Comparison of ENCODE assay signal across 8 mouse cellular contexts in the genomic region with DNA sequence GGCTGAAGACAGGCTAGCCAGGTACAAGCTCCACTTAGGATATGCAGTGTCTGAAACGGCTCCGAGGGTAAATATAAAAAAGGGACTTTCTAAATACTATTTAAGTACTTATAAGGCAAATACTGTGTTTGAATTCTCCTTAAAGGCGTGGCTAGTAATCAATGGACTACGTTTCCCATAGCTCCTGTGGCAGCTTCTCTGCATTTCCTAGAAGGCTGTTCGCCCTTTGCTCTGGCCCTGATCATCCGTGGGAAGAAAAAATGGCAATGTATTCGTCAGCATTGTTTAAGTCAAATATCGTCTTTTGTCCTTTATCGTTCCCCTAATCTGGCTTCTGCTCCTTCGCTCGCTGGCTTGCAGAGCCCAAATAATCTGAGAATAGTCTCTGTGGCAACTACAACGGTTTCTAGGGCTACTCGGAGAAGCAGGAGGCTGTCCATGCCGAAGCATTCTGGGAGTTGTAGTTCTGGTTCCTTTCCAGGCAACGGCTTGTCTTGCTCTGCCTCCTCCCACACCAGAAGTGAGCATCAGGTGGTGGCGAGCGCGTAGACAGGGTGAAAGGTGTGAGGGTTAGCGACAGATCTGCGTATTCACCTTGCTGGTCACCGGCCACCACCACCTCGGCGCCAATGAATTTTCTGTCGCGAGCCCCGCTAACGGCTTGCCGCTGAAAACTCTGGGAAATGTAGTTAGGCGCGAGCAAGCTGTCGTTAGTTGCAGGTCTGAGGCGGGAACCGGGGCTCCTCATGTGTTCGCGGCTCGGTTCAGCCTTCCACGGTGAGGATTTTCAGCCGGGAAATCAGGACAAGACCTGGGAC. TPM values are rescaled to one million over a fixed set of nuclear protein-coding genes. Genes with fewer than 3 reads are reported as not detected.
DNase-seq lines count a peak whose midpoint lies in the region; ATAC-seq and TF ChIP-seq lines count a peak whose summit lies in the region.

No protein-coding gene starts in this region.

- WGBS in embryonic facial prominence, embryonic 15.5 days: 3% methylated on average over 38 of the region's 38 CpGs
- WGBS in heart, embryonic 10.5 days: 4% methylated on average over 38 of the region's 38 CpGs
- WGBS in kidney, embryonic 14.5 days: 3% methylated on average over 38 of the region's 38 CpGs
- 3% methylated on average over 38 of the region's 38 CpGs for WGBS in limb, embryonic 14.5 days
- 3% methylated on average over 38 of the region's 38 CpGs for WGBS in midbrain, embryonic 16.5 days

- H3K27ac ChIP-seq in bone marrow macrophage, adult 2 months (ENCODE audit: insufficient read depth, low read depth, low read length): no peak overlapping the region; the same call in 1 of the 2 replicates
- peak overlapping the region; percentile 66; the same call in 1 of the 2 replicates for H3K27ac ChIP-seq in embryonic facial prominence, embryonic 15.5 days (replicated peaks)
- H3K27ac ChIP-seq in heart, embryonic 10.5 days: peak overlapping the region; percentile 86
- no peak overlapping the region for H3K27ac ChIP-seq in kidney, embryonic 14.5 days (ENCODE audit: low read depth, low read length)
- no peak overlapping the region; the same call in 1 of the 2 replicates for H3K27ac ChIP-seq in limb, embryonic 14.5 days (replicated peaks; ENCODE audit: low read depth, low read length)
- peak overlapping the region; percentile 84 for H3K27ac ChIP-seq in midbrain, embryonic 16.5 days (ENCODE audit: low read length)

- DNase-seq in B cell, adult 2 months: peak; percentile 72 to 76
- peak; percentile 94 for DNase-seq in heart, embryonic 10.5 days (ENCODE audit: low spot score)
- DNase-seq in limb, embryonic 14.5 days (ENCODE audit: low spot score): peak; percentile 92
- DNase-seq in spleen, postnatal 10 days (ENCODE audit: low spot score in 2 of 2): peak; percentile 71 to 77

- TF ChIP-seq POLR2A in bone marrow macrophage, adult 2 months (IDR thresholded peaks at IDR 0.05; ENCODE audit: borderline replicate concordance, low read depth, low read length): no peak
- no peak for TF ChIP-seq POLR2A in limb, embryonic 14.5 days (IDR thresholded peaks at IDR 0.05; ENCODE audit: borderline replicate concordance, extremely low read depth, insufficient read depth, insufficient read length)

- no peak for TF ChIP-seq CTCF in bone marrow macrophage, adult 2 months (IDR thresholded peaks at IDR 0.05; ENCODE audit: low read depth, low read length)

- H3K4me3 ChIP-seq in bone marrow macrophage, adult 2 months (ENCODE audit: insufficient read depth, low read length): peak overlapping the region; percentile 77
- H3K4me3 ChIP-seq in embryonic facial prominence, embryonic 15.5 days (replicated peaks): peak overlapping the region; percentile 70
- peak overlapping the region; percentile 69 for H3K4me3 ChIP-seq in heart, embryonic 10.5 days
- peak overlapping the region; percentile 54 for H3K4me3 ChIP-seq in kidney, embryonic 14.5 days (ENCODE audit: low read length)
- peak overlapping the region; percentile 54 for H3K4me3 ChIP-seq in limb, embryonic 14.5 days (replicated peaks; ENCODE audit: low read length)
- peak overlapping the region; percentile 58 for H3K4me3 ChIP-seq in midbrain, embryonic 16.5 days (ENCODE audit: low read depth, low read length)

- H3K4me1 ChIP-seq in bone marrow macrophage, adult 2 months (ENCODE audit: control insufficient read depth, insufficient read depth, low read length): no peaks in the 10 kb centered on the region
- peaks cover 5% of the 10 kb centered on the region for H3K4me1 ChIP-seq in embryonic facial prominence, embryonic 15.5 days
- peaks cover 9% of the 10 kb centered on the region for H3K4me1 ChIP-seq in heart, embryonic 10.5 days
- no peaks in the 10 kb centered on the region for H3K4me1 ChIP-seq in kidney, embryonic 14.5 days (ENCODE audit: control insufficient read depth, insufficient read depth, low read length)
- no peaks in the 10 kb centered on the region for H3K4me1 ChIP-seq in limb, embryonic 14.5 days (ENCODE audit: control insufficient read depth, insufficient read depth, low read length)
- peaks cover 6% of the 10 kb centered on the region; the same call in 1 of the 2 replicates for H3K4me1 ChIP-seq in midbrain, embryonic 16.5 days (ENCODE audit: control insufficient read depth, insufficient read depth, low read length)

- peak overlapping the region; percentile 71 for H3K4me2 ChIP-seq in embryonic facial prominence, embryonic 15.5 days (replicated peaks)
- H3K4me2 ChIP-seq in kidney, embryonic 14.5 days (replicated peaks; ENCODE audit: low read depth, low read length): peak overlapping the region; percentile 93
- H3K4me2 ChIP-seq in limb, embryonic 14.5 days (replicated peaks; ENCODE audit: low read depth, low read length, severe bottlenecking): peak overlapping the region; percentile 91
- H3K4me2 ChIP-seq in midbrain, embryonic 16.5 days (ENCODE audit: low read length): peak overlapping the region; percentile 66

- ATAC-seq in embryonic facial prominence, embryonic 15.5 days (ENCODE audit: insufficient number of reproducible peaks, low FRiP score, low TSS enrichment, low read depth): peak; percentile 74
- peak; percentile 89 for ATAC-seq in kidney, embryonic 14.5 days (ENCODE audit: low FRiP score, low TSS enrichment)
- ATAC-seq in limb, embryonic 14.5 days (ENCODE audit: low FRiP score, low read depth): peak; percentile 88
- peak; percentile 92 for ATAC-seq in midbrain, embryonic 16.5 days

- peak overlapping the region; percentile 53 for H3K9ac ChIP-seq in embryonic facial prominence, embryonic 15.5 days
- peak overlapping the region; percentile 70 for H3K9ac ChIP-seq in kidney, embryonic 14.5 days (ENCODE audit: low read depth, low read length)
- H3K9ac ChIP-seq in limb, embryonic 14.5 days (ENCODE audit: low read depth, low read length, severe bottlenecking): peak overlapping the region; percentile 73
- peak overlapping the region; percentile 67 for H3K9ac ChIP-seq in midbrain, embryonic 16.5 days (ENCODE audit: low read depth, low read length)

- H3K9me3 ChIP-seq in embryonic facial prominence, embryonic 15.5 days (replicated peaks): no peaks in the 10 kb centered on the region
- no peaks in the 10 kb centered on the region for H3K9me3 ChIP-seq in heart, embryonic 10.5 days
- H3K9me3 ChIP-seq in kidney, embryonic 14.5 days (ENCODE audit: control insufficient read depth, low read length): no peaks in the 10 kb centered on the region
- H3K9me3 ChIP-seq in limb, embryonic 14.5 days (ENCODE audit: control insufficient read depth, low read length): no peaks in the 10 kb centered on the region
- no peaks in the 10 kb centered on the region for H3K9me3 ChIP-seq in midbrain, embryonic 16.5 days (replicated peaks; ENCODE audit: control insufficient read depth, low read length, poor library complexity, severe bottlenecking)

- no peaks in the 10 kb centered on the region for H3K27me3 ChIP-seq in embryonic facial prominence, embryonic 15.5 days
- no peaks in the 10 kb centered on the region for H3K27me3 ChIP-seq in heart, embryonic 10.5 days (ENCODE audit: insufficient read depth, poor library complexity, severe bottlenecking)
- H3K27me3 ChIP-seq in kidney, embryonic 14.5 days (ENCODE audit: control insufficient read depth, insufficient read depth, low read length): no peaks in the 10 kb centered on the region
- H3K27me3 ChIP-seq in limb, embryonic 14.5 days (ENCODE audit: control insufficient read depth, insufficient read depth, low read length): no peaks in the 10 kb centered on the region
- no peaks in the 10 kb centered on the region for H3K27me3 ChIP-seq in midbrain, embryonic 16.5 days (ENCODE audit: control insufficient read depth, insufficient read depth, low read depth, low read length)

- 0 out of 2 replicates have a peak, but pooled peaks cover 1% of the 10 kb centered on the region for H3K36me3 ChIP-seq in embryonic facial prominence, embryonic 15.5 days
- H3K36me3 ChIP-seq in heart, embryonic 10.5 days: peaks cover under 1% of the 10 kb centered on the region; the same call in 1 of the 2 replicates
- H3K36me3 ChIP-seq in kidney, embryonic 14.5 days (ENCODE audit: control insufficient read depth, insufficient read depth, low read length): no peaks in the 10 kb centered on the region
- no peaks in the 10 kb centered on the region for H3K36me3 ChIP-seq in limb, embryonic 14.5 days (ENCODE audit: control insufficient read depth, insufficient read depth, low read length)
- H3K36me3 ChIP-seq in midbrain, embryonic 16.5 days (ENCODE audit: control insufficient read depth, insufficient read depth, low read length): no peaks in the 10 kb centered on the region

RNA-seq across cellular contexts. Expression of a gene that starts 10.9 kb away (rescaled TPM):
- 37.3 and 44.9 TPM in 2 replicates for polyA plus RNA-seq in bone marrow macrophage, adult 2 months (2012; ENCODE audit: insufficient read depth, insufficient read length, missing spikeins)
- polyA plus RNA-seq in embryonic facial prominence, embryonic 15.5 days (2015; fragmentation: Nextera tagmentation; extraction: Ambion mirVana): 76.5 and 104 TPM in 2 replicates
- 42.4 and 54.5 TPM in 2 replicates for polyA plus RNA-seq in heart, embryonic 10.5 days (2016; fragmentation: Nextera tagmentation; extraction: Ambion mirVana)
- 85.0 and 86.7 TPM in 2 replicates for polyA plus RNA-seq in kidney, embryonic 14.5 days (2014; fragmentation: Nextera tagmentation; extraction: Ambion mirVana)
- 23.4 and 28.8 TPM in 2 replicates for polyA plus RNA-seq in limb, embryonic 14.5 days (2012; rRNA removed)
- 56.6 and 58.9 TPM in 2 replicates for polyA plus RNA-seq in limb, embryonic 14.5 days (2014; fragmentation: Nextera tagmentation; extraction: Ambion mirVana)
- 133 and 134 TPM in 2 replicates for polyA plus RNA-seq in midbrain, embryonic 16.5 days (2015; fragmentation: Nextera tagmentation; extraction: Ambion mirVana)

RNA-seq across cellular contexts. Expression of a gene that starts 34.2 kb away (rescaled TPM):
- polyA plus RNA-seq in bone marrow macrophage, adult 2 months (2012; ENCODE audit: insufficient read depth, insufficient read length, missing spikeins): 146 and 149 TPM in 2 replicates
- polyA plus RNA-seq in embryonic facial prominence, embryonic 15.5 days (2015; fragmentation: Nextera tagmentation; extraction: Ambion mirVana): 246 and 256 TPM in 2 replicates
- 265 and 272 TPM in 2 replicates for polyA plus RNA-seq in heart, embryonic 10.5 days (2016; fragmentation: Nextera tagmentation; extraction: Ambion mirVana)
- 333 and 398 TPM in 2 replicates for polyA plus RNA-seq in kidney, embryonic 14.5 days (2014; fragmentation: Nextera tagmentation; extraction: Ambion mirVana)
- polyA plus RNA-seq in limb, embryonic 14.5 days (2012; rRNA removed): 194 and 225 TPM in 2 replicates
- 284 and 300 TPM in 2 replicates for polyA plus RNA-seq in limb, embryonic 14.5 days (2014; fragmentation: Nextera tagmentation; extraction: Ambion mirVana)
- 346 and 355 TPM in 2 replicates for polyA plus RNA-seq in midbrain, embryonic 16.5 days (2015; fragmentation: Nextera tagmentation; extraction: Ambion mirVana)

RNA-seq across cellular contexts. Expression of a gene that starts 35.9 kb away (rescaled TPM):
- not detected in 2 replicates for polyA plus RNA-seq in bone marrow macrophage, adult 2 months (2012; ENCODE audit: insufficient read depth, insufficient read length, missing spikeins)
- 247 and 258 TPM in 2 replicates for polyA plus RNA-seq in embryonic facial prominence, embryonic 15.5 days (2015; fragmentation: Nextera tagmentation; extraction: Ambion mirVana)
- polyA plus RNA-seq in heart, embryonic 10.5 days (2016; fragmentation: Nextera tagmentation; extraction: Ambion mirVana): 29.8 and 50.3 TPM in 2 replicates
- 37.5 and 44.0 TPM in 2 replicates for polyA plus RNA-seq in kidney, embryonic 14.5 days (2014; fragmentation: Nextera tagmentation; extraction: Ambion mirVana)
- polyA plus RNA-seq in limb, embryonic 14.5 days (2012; rRNA removed): 219 and 265 TPM in 2 replicates
- 85.5 and 109 TPM in 2 replicates for polyA plus RNA-seq in limb, embryonic 14.5 days (2014; fragmentation: Nextera tagmentation; extraction: Ambion mirVana)
- 22.1 and 24.4 TPM in 2 replicates for polyA plus RNA-seq in midbrain, embryonic 16.5 days (2015; fragmentation: Nextera tagmentation; extraction: Ambion mirVana)

RNA-seq across cellular contexts. Expression of a gene that starts 47.6 kb away (rescaled TPM):
- not detected in 2 replicates for polyA plus RNA-seq in bone marrow macrophage, adult 2 months (2012; ENCODE audit: insufficient read depth, insufficient read length, missing spikeins)
- 0.11 and 0.14 TPM in 2 replicates for polyA plus RNA-seq in embryonic facial prominence, embryonic 15.5 days (2015; fragmentation: Nextera tagmentation; extraction: Ambion mirVana)
- 0.50 and 0.69 TPM in 2 replicates for polyA plus RNA-seq in heart, embryonic 10.5 days (2016; fragmentation: Nextera tagmentation; extraction: Ambion mirVana)
- 1.5 and 1.7 TPM in 2 replicates for polyA plus RNA-seq in kidney, embryonic 14.5 days (2014; fragmentation: Nextera tagmentation; extraction: Ambion mirVana)
- polyA plus RNA-seq in limb, embryonic 14.5 days (2012; rRNA removed): 0.60 and 0.74 TPM in 2 replicates
- 0.28 TPM in 1 of 2 replicates, not detected in the other for polyA plus RNA-seq in limb, embryonic 14.5 days (2014; fragmentation: Nextera tagmentation; extraction: Ambion mirVana)
- 0.15 and 0.30 TPM in 2 replicates for polyA plus RNA-seq in midbrain, embryonic 16.5 days (2015; fragmentation: Nextera tagmentation; extraction: Ambion mirVana)

Comparison
In these comparisons a context has a peak if more than half of its experiments do, and no peak if none do; other contexts are left out.
1. H3K27ac ChIP-seq: peak in embryonic facial prominence, embryonic 15.5 days (single experiment), heart, embryonic 10.5 days (single experiment) and midbrain, embryonic 16.5 days (single experiment); none in bone marrow macrophage, adult 2 months (single experiment), kidney, embryonic 14.5 days (single experiment) and limb, embryonic 14.5 days (single experiment).
2. RNA of a gene that starts 35.9 kb away (polyA plus RNA-seq): 247 to 258 TPM in embryonic facial prominence, embryonic 15.5 days, 85.5 to 265 TPM in limb, embryonic 14.5 days, 29.8 to 50.3 TPM in heart, embryonic 10.5 days, 37.5 to 44.0 TPM in kidney, embryonic 14.5 days and 22.1 to 24.4 TPM in midbrain, embryonic 16.5 days; not detected in bone marrow macrophage, adult 2 months; every median in the first group is over 10 times any median in the second.
3. Peak in every context shown above with its lines, with median percentiles within 50 percentile points of each other: DNase-seq, H3K4me3 ChIP-seq, ATAC-seq, H3K4me2 ChIP-seq and H3K9ac ChIP-seq.